Mouse (Mus musculus) limb, embryonic 14.5 days (tissue): ENCODE results near the gene Clstn2. TPM values are rescaled to one million over a fixed set of nuclear protein-coding genes. Genes with fewer than 3 reads are reported as not detected.

Source experiments
- ATAC-seq: fragments of 200-750 bp; cut with Nextera tagmentation; 2 replicates; pipeline ENCODE4 v1.8.0; 2017; ENCODE audit warnings: low read depth, moderate number of reproducible peaks, moderate TSS enrichment; ENCODE audit not compliant: low FRiP score
- DNase-seq: peaks from one replicate; pipeline ENCODE4 v3.0.0-alpha.2; 2015; ENCODE audit warnings: low spot score
- H3K27ac ChIP-seq: fragments of 300-500 bp; sonication (generic); replicated peaks from 2 replicates; pipeline ENCODE4 v1.5.1; 2014; ENCODE audit warnings: low read depth, mild to moderate bottlenecking, low read length, moderate library complexity, mixed read lengths
- H3K27me3 ChIP-seq: fragments of 300-500 bp; sonication (generic); 2 replicates; pipeline ENCODE4 v1.6.1; 2014; ENCODE audit warnings: low read length, mixed read lengths; ENCODE audit not compliant: control insufficient read depth, insufficient read depth
- H3K36me3 ChIP-seq: fragments of 300-500 bp; sonication (generic); 2 replicates; pipeline ENCODE4 v1.6.1; 2014; ENCODE audit warnings: mild to moderate bottlenecking, low read length, moderate library complexity, mixed read lengths; ENCODE audit not compliant: control insufficient read depth, insufficient read depth
- H3K4me1 ChIP-seq: fragments of 300-500 bp; sonication (generic); 2 replicates; pipeline ENCODE4 v1.6.1; 2014; ENCODE audit warnings: antibody characterized with exemption, low read length, mixed read lengths; ENCODE audit not compliant: control insufficient read depth, insufficient read depth
- H3K4me2 ChIP-seq: fragments of 300-500 bp; sonication (generic); replicated peaks from 2 replicates; pipeline ENCODE4 v1.6.1; 2014; ENCODE audit warnings: low read depth, mild to moderate bottlenecking, low read length, moderate library complexity; ENCODE audit not compliant: severe bottlenecking
- H3K4me3 ChIP-seq: fragments of 300-500 bp; sonication (generic); replicated peaks from 2 replicates; pipeline ENCODE4 v1.5.1; 2014; ENCODE audit warnings: low read length
- H3K9ac ChIP-seq: fragments of 300-500 bp; sonication (generic); 2 replicates; pipeline ENCODE4 v1.6.1; 2014; ENCODE audit warnings: mild to moderate bottlenecking, low read depth, low read length, moderate library complexity; ENCODE audit not compliant: severe bottlenecking
- H3K9me3 ChIP-seq: fragments of 300-500 bp; sonication (generic); 2 replicates; pipeline ENCODE4 v1.6.1; 2016; ENCODE audit warnings: low read length; ENCODE audit not compliant: control insufficient read depth
- POLR2A ChIP-seq: fragments of 200-500 bp; IDR thresholded peaks from 2 replicates; pipeline ENCODE4 v1.8.0; 2012; ENCODE audit warnings: inconsistent platforms, mild to moderate bottlenecking, moderate library complexity, borderline replicate concordance; ENCODE audit not compliant: insufficient read depth, insufficient read length; ENCODE audit errors: extremely low read depth
- WGBS: fragments of 180-500 bp; shearing (Covaris S2); extraction: QIAGEN DNeasy Blood & Tissue Kit; methylation state at CpG from one replicate; pipeline ENCODE4 v1.1.7; 2014; 5-methylcytosine and 5-hydroxymethylcytosine counted together
- polyA plus RNA-seq, 2 experiments: library from polyadenylated mRNA; depleted of rRNA in 1 of 2; stranded (reverse) in 1 of 2; unstranded in 1 of 2; fragments of >200 nt; fragmentation: Nextera tagmentation in 1 of 2; extraction: Ambion mirVana in 1 of 2; gene quantifications; 2 replicates each; pipeline versions ENCODE4 v1.2.1 to v1.2.3; 2012 to 2014

Clstn2 gene
- polyA plus RNA-seq, 2 experiments: 4.1 to 8.4 TPM

DNA sequence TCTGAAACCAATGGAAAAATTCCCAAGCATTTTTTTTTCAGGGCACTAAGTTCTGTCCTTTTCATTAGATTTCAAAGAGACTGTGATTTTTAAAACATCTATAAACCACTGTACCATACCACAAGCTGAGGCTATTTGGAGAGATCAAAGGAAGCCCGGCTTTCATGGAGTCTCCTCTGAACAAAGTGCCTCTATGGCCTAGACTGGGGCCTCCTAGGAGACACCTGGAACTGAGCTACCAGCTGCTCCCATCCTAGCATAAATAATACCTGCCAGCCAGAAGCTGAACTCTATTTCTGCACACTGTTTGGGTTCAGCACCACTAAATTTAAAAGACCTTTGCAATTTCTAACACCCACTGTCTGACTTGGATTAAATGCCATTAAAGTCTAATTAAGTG lies 257.2 kb downstream of the Clstn2 start:
- DNase-seq (peak; percentile 48), ATAC-seq (no peak)
- Histone ChIP-seq H3K27ac (no peak overlapping the region), H3K4me1 (peaks cover 6% of the 10 kb centered on the region; the same call in 1 of the 2 replicates), H3K36me3 (no peaks in the 10 kb centered on the region), H3K27me3 (no peaks in the 10 kb centered on the region), H3K4me2 (no peak overlapping the region), H3K4me3 (no peak overlapping the region), H3K9ac (no peak overlapping the region), H3K9me3 (no peaks in the 10 kb centered on the region)
- TF ChIP-seq POLR2A: no peak
- WGBS: 25% methylated on average over 1 of the region's 1 CpGs

DNA sequence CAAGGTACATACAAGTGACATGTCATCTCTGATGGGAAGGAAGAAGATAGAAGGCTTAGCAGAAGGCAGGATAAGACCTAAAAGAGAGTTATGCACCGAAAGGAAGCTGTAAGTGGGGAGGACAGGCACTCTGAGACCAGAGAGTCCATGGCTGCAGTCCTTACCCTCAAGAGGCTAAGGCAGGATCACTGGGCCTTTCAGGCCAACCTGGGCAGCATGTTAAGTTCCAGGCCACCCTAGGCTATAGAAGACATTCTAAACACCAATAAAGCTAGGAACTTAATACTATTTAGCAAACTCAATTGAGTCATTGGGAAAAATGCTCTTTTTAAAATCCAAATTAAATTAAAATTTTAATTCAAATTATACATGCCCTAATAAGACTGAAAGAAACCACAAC lies 258.0 kb downstream of the Clstn2 start:
- 78% methylated on average over 1 of the region's 1 CpGs for WGBS
- DNase-seq (no peak), ATAC-seq (no peak)
- H3K9me3 ChIP-seq: no peaks in the 10 kb centered on the region
- no peaks in the 10 kb centered on the region for H3K27me3 ChIP-seq
- H3K4me3 ChIP-seq: no peak overlapping the region
- H3K9ac ChIP-seq: no peak overlapping the region
- H3K36me3 ChIP-seq: no peaks in the 10 kb centered on the region
- peaks cover 6% of the 10 kb centered on the region; the same call in 1 of the 2 replicates for H3K4me1 ChIP-seq
- no peak for TF ChIP-seq POLR2A
- H3K4me2 ChIP-seq: no peak overlapping the region
- H3K27ac ChIP-seq: no peak overlapping the region

DNA sequence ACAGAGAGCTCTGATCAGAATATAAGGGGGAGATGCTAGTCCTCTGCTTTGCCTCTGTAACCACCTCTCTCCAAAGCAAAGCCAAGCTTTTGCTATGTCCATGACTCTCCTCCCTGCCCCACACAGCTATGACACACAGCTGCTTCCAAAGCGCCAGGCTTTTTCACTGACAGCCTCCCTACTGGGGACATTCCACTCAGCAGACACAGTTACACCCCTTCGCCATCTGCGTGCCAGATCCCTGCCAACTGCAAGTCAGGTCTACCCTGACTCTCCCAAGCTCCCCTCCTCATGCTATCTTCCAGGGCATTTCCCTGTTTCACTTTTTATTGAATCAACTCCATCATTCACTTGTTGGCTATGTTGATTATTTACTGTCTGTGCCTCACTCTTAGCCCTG lies 259.1 kb downstream of the Clstn2 start:
- no peaks in the 10 kb centered on the region for H3K9me3 ChIP-seq
- no peak overlapping the region for H3K9ac ChIP-seq
- ATAC-seq (no peak), DNase-seq (no peak)
- no peak overlapping the region for H3K27ac ChIP-seq
- H3K4me2 ChIP-seq: no peak overlapping the region
- no peaks in the 10 kb centered on the region for H3K27me3 ChIP-seq
- WGBS: 71% methylated on average over 3 of the region's 3 CpGs
- H3K36me3 ChIP-seq: no peaks in the 10 kb centered on the region
- no peak overlapping the region for H3K4me3 ChIP-seq
- H3K4me1 ChIP-seq: peaks cover 6% of the 10 kb centered on the region; the same call in 1 of the 2 replicates
- TF ChIP-seq POLR2A: no peak

DNA sequence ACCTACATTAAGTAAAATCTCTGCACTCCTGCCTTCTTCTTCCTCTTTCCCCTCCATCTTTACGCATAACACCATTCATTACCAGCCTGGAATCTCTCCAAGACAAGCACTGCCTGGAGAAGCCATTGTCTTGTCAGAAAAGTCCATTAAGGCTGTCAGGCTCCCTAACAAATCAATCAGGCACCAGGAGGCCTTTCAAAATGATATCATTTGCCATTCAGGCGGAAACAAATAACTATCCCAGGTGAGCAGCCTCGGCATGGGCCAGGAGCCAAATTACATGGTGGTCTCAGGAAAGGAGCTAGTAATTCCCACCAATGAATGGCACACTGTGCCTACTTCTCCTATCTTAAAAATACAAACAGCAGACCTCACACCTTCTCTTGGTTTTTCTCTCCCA lies 260.6 kb downstream of the Clstn2 start:
- H3K4me2 ChIP-seq: no peak overlapping the region
- H3K9ac ChIP-seq: no peak overlapping the region
- 57% methylated on average over 3 of the region's 3 CpGs for WGBS
- H3K36me3 ChIP-seq: no peaks in the 10 kb centered on the region
- no peak for DNase-seq
- H3K27me3 ChIP-seq: no peaks in the 10 kb centered on the region
- TF ChIP-seq POLR2A: no peak
- H3K4me3 ChIP-seq: no peak overlapping the region
- H3K27ac ChIP-seq: no peak overlapping the region
- ATAC-seq: no peak
- H3K9me3 ChIP-seq: no peaks in the 10 kb centered on the region
- peaks cover 6% of the 10 kb centered on the region; the same call in 1 of the 2 replicates for H3K4me1 ChIP-seq

DNA sequence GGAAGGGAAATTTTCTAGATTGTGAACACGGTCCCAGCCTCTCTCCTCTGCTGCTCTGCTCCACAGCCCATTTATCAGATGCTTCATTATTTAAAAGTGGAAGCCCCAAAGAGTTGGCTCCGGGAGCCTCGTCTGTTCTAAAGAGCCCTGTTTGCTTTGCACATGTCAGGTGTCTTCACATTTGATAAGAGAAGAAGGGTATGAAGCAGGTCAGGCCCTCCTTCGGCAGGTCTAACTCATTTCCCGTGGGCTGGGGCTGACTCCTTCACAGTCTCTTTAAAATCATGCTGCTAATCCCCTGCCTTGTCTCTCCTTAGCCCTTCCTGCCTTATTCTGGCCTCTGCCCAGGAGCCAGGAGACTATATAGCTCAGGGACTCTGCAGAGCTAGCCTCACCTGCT lies 263.6 kb downstream of the Clstn2 start:
- TF ChIP-seq POLR2A: no peak
- no peak overlapping the region for H3K9ac ChIP-seq
- H3K27me3 ChIP-seq: no peaks in the 10 kb centered on the region
- ATAC-seq: no peak
- DNase-seq: no peak
- H3K36me3 ChIP-seq: no peaks in the 10 kb centered on the region
- no peak overlapping the region for H3K4me3 ChIP-seq
- peaks cover 7% of the 10 kb centered on the region for H3K4me1 ChIP-seq
- H3K4me2 ChIP-seq: no peak overlapping the region
- WGBS: 64% methylated on average over 5 of the region's 5 CpGs
- H3K9me3 ChIP-seq: no peaks in the 10 kb centered on the region
- H3K27ac ChIP-seq: no peak overlapping the region

DNA sequence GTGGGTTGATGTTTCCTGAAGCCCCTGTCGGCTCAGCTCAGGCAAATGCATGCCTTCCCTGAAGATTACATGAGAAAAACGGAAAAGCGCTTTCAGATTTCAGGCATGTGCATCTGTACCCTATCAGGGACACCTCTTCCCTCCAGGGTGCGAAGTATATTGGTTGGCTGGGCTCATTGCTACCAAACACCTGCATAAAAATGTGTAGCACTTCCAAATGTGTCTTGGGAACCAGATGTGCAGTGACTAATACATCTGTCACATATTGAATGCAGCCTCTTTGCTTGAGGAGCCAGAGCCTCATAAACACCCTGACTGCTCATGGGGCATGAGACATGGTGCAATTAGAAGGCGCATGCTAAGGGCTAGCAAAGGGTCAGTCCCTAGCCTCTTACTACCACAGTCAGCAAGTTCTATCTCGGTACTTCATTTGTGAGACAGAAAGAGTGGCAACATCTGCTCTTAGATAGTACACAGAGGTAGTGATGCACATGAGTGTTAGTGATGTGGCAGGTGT lies 267.7 kb downstream of the Clstn2 start:
- no peaks in the 10 kb centered on the region for H3K36me3 ChIP-seq
- ATAC-seq (peak; percentile 53; the same call in 1 of the 2 replicates), DNase-seq (peak; percentile 16)
- H3K9ac ChIP-seq: no peak overlapping the region
- TF ChIP-seq POLR2A: no peak
- H3K4me2 ChIP-seq: no peak overlapping the region
- H3K4me1 ChIP-seq: peaks cover 7% of the 10 kb centered on the region
- no peak overlapping the region for H3K27ac ChIP-seq
- no peak overlapping the region for H3K4me3 ChIP-seq
- H3K9me3 ChIP-seq: no peaks in the 10 kb centered on the region
- WGBS: 28% methylated on average over 6 of the region's 6 CpGs
- no peaks in the 10 kb centered on the region for H3K27me3 ChIP-seq
